Mouse (Mus musculus) activated CD4-positive, CD25-positive, alpha-beta regulatory T cell, adult 9 weeks (primary cell): Measurements from ENCODE around the gene Defb13. TPM values are rescaled to one million over a fixed set of nuclear protein-coding genes. Genes with fewer than 3 reads are reported as not detected.

Source experiments
- polyA plus RNA-seq: library from polyadenylated mRNA; unstranded; fragments of 100-300 nt; shearing (Covaris generic); gene quantifications from one replicate; pipeline ENCODE4 v1.2.1, GENCODE M21; 2017

The Defb13 gene
- not detected for polyA plus RNA-seq

DNA sequence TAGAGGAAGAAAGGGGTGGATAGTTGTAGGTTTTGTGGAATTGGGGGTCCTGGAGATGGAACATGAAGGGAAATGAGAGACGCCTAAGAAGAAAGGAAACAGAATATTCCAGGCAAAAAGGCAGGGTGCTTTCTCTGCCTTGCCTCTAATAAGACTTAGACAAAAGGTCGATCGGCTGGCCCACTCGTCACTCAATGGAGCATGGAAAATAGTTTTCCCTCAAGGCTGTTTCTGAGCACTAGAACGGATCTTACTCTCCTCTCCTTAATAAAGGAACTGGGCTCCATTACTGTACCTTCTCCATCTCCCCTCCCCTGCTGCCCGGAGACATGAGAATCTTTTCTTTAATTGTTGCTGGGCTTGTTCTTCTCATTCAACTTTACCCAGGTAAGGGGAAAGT, at the start of gene Defb13:
Defb13 (plus strand) TSS at position 301 of the 400 bp plus-strand sequence.

DNA sequence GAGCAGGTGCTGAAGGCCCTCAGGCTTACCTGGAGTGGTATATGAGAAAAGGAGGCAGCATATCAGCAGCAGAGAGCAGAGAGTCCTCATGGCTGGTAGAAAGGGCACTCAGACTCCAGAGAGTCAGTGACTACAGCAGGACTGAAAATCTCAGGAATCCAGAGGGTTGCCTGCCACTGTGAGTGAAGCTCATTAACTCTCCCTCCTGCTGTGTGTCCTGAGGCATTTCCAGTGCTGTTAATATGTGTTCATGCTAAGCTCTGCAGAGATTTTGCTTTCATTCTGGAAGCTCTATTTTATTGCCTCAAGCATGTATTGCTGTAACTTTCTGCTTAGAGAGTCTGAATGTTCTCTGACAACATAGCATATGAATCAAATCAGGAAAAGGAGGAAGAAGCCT, 40.3 kb upstream of the Defb13 start, which contains the start of gene Defb11:
Defb11 (minus strand) TSS at position 123 of the 400 bp plus-strand sequence.

DNA sequence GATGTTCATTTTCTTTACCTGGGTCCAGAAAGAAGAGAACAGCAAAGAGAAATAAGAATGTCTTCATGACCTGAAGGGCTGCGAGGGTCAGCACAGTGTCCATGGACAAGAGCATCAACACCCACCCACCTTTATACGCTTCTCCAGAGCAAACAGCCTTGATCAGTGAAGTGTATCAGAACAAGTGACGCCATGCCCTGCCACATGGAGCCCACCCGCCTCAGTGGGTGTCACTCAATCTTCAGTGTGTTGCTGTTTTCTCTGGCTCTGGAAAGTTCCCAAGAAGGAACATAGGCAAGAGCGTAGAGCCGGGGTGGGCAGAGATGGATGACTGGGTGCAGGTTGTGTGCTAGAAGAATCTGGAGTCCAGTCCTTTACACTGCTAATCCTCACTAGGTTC, 14.0 kb upstream of the Defb13 start, which contains the start of gene Defb15:
Defb15 (minus strand) TSS at position 101 of the 400 bp plus-strand sequence.

DNA sequence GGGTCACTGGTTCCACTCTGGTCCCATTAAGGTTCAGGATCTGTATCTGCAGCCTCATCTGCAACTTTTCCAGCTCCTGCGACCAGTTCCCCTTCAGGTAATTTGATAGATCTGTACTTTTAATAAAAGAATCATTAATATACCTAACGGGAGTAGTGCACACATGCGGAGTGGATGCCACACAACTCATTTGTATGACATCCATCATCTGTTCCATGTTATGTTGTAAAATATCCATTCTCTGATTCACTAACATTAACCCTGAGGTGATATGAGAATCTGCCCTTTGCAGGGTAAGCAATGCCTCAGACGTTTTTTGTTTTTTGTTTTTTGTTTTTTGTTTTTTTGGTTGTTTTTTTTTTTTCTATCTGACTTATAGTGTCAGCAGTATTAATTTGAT, 8.5 kb upstream of the Defb13 start, which contains the start of gene Defb35:
Defb35 (plus strand) TSS at position 301 of the 400 bp plus-strand sequence.

DNA sequence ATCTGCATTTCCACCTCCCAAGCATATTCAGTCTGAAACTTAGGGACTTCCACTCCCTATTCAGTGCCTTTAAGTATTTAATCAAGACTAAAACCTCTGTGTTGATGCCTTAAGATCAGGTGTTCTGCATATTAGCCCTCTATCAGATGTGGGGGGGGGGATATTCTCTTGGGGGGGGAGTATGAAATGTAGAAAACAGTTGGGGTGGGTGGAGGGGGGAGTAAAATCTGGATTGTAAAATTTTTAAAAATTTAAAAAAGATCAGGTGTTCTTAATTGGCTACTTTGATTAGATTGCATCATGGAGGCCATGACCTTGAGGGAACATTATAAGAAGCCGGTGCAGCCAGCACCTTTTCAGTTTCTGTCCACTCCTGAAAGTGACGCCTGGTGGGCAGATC, 11.9 kb downstream of the Defb13 start, which contains the start of gene Fam90a1a:
Fam90a1a (plus strand) TSS at position 301 of the 400 bp plus-strand sequence.

DNA sequence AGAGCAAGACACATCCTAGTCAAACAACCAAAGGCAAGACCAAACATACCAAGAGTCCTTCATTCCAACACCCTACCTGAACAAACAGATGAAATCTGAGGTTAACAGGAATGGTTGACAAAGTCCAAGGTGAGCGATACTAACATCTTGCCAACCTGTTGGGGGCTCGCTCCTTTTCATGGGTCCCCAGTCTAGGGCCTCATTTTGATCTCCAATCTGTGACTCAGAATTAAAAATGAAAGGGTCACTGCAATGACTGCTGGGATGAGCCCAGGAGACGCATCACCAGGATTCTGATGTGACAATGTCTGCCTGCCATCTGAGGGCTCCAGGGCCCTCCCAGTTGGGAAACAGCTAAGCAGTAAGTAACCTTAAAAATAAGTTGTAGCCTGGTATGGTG, 22.9 kb downstream of the Defb13 start, which contains the start of gene Ccdc70:
Ccdc70 (plus strand) TSS at position 301 of the 400 bp plus-strand sequence.

Other genes with a start within 250 kb of the Defb13 start
- gene AY761184, start 243.1 kb upstream of the Defb13 start, polyA plus RNA-seq = not detected
- not detected for gene Defa24, start 212.3 kb upstream of the Defb13 start, polyA plus RNA-seq
- not detected for gene Defb50, start 123.2 kb upstream of the Defb13 start, polyA plus RNA-seq
- not detected for gene Defb2, start 106.8 kb upstream of the Defb13 start, polyA plus RNA-seq
- gene Defb10, start 87.9 kb upstream of the Defb13 start, polyA plus RNA-seq = not detected
- not detected for gene Defb9, start 61.3 kb upstream of the Defb13 start, polyA plus RNA-seq
- gene Defb11, start 40.4 kb upstream of the Defb13 start, polyA plus RNA-seq = not detected
- not detected for gene Defb15, start 14.1 kb upstream of the Defb13 start, polyA plus RNA-seq
- gene Defb35, start 8.4 kb upstream of the Defb13 start, polyA plus RNA-seq = not detected
- gene Fam90a1a, start 12.0 kb downstream of the Defb13 start, polyA plus RNA-seq = not detected
- not detected for gene Ccdc70, start 23.0 kb downstream of the Defb13 start, polyA plus RNA-seq
- 0.10 TPM for gene Atp7b, start 113.5 kb downstream of the Defb13 start, polyA plus RNA-seq
- 9.6 TPM for gene Alg11, start 114.0 kb downstream of the Defb13 start, polyA plus RNA-seq
- not detected for gene Nek5, start 178.3 kb downstream of the Defb13 start, polyA plus RNA-seq
- gene Nek3, start 219.7 kb downstream of the Defb13 start, polyA plus RNA-seq = 10.5 TPM
- 4.4 TPM for gene Ckap2, start 239.1 kb downstream of the Defb13 start, polyA plus RNA-seq
- 45.3 TPM for gene Vps36, start 246.0 kb downstream of the Defb13 start, polyA plus RNA-seq